Mouse (Mus musculus) kidney, embryonic 16.5 days (tissue): ENCODE results near the gene Gm21988. TPM values are rescaled to one million over a fixed set of nuclear protein-coding genes. Genes with fewer than 3 reads are reported as not detected.
A peak's percentile ranks its signal among the peaks of the same experiment; 100 is the strongest.

ENCODE experiments used
- ATAC-seq: fragments of 200-750 bp; cut with Nextera tagmentation; 2 replicates; pipeline ENCODE4 v1.8.0; 2017; ENCODE audit warnings: moderate TSS enrichment; ENCODE audit not compliant: low FRiP score, low TSS enrichment
- H3K27ac ChIP-seq: fragments of 300-500 bp; sonication (generic); 2 replicates; pipeline ENCODE4 v1.5.1; 2014; ENCODE audit warnings: low read length
- H3K27me3 ChIP-seq: fragments of 300-500 bp; sonication (generic); 2 replicates; pipeline ENCODE4 v1.6.1; 2014; ENCODE audit warnings: low read length, control low read depth, mixed read lengths; ENCODE audit not compliant: insufficient read depth
- H3K36me3 ChIP-seq: fragments of 300-500 bp; sonication (generic); 2 replicates; pipeline ENCODE4 v1.6.1; 2014; ENCODE audit warnings: low read length, control low read depth, mixed read lengths; ENCODE audit not compliant: insufficient read depth
- H3K4me1 ChIP-seq: fragments of 300-500 bp; sonication (generic); 2 replicates; pipeline ENCODE4 v1.6.1; 2014; ENCODE audit warnings: low read length, control low read depth, mixed read lengths; ENCODE audit not compliant: insufficient read depth
- H3K4me2 ChIP-seq: fragments of 300-500 bp; sonication (generic); replicated peaks from 2 replicates; pipeline ENCODE4 v1.6.1; 2014; ENCODE audit warnings: low read depth, low read length
- H3K4me3 ChIP-seq: fragments of 300-500 bp; sonication (generic); 2 replicates; pipeline ENCODE4 v1.5.1; 2014; ENCODE audit warnings: mild to moderate bottlenecking, low read length
- H3K9ac ChIP-seq: fragments of 300-500 bp; sonication (generic); replicated peaks from 2 replicates; pipeline ENCODE4 v1.6.1; 2014; ENCODE audit warnings: low read length
- H3K9me3 ChIP-seq: fragments of 300-500 bp; sonication (generic); 2 replicates; pipeline ENCODE4 v1.6.1; 2016; ENCODE audit warnings: low read length, control low read depth
- WGBS: fragments of 180-500 bp; shearing (Covaris S2); extraction: QIAGEN DNeasy Blood & Tissue Kit; methylation state at CpG from one replicate; pipeline ENCODE4 v1.1.7; 2014; 5-methylcytosine and 5-hydroxymethylcytosine counted together
- polyA plus RNA-seq: library from polyadenylated mRNA; unstranded; fragments of >200 nt; fragmentation: Nextera tagmentation; extraction: Ambion mirVana; gene quantifications from 2 replicates; pipeline ENCODE4 v1.2.1, GENCODE M21; 2015

Gm21988 gene
- 10.5 and 11.5 TPM in 2 replicates for polyA plus RNA-seq

GRCm38 (mm10) chr11:70239541-70240279 is at the start of gene Gm21988, which contains the start of gene Rnasek:
Gene Gm21988, minus strand, starts transcription at chr11:70239830.
Gene Rnasek, minus strand, starts transcription at chr11:70239842.
- Histone ChIP-seq H3K27ac (peak within 1 kb of the TSS; percentile 93), H3K27me3 (no peaks in the 10 kb centered on the region), H3K36me3 (peaks cover 8% of the 10 kb centered on the region; the same call in 1 of the 2 replicates), H3K9ac (peak within 1 kb of the TSS; percentile 96), H3K4me2 (peak within 1 kb of the TSS; percentile 96), H3K4me1 (peaks cover 29% of the 10 kb centered on the region), H3K9me3 (no peaks in the 10 kb centered on the region), H3K4me3 (peak within 1 kb of the TSS; percentile 99)
- ATAC-seq = peak; percentile 25
- under 1% methylated on average over 34 of the region's 35 CpGs for WGBS

GRCm38 (mm10) chr11:70289236-70289635 is 49.6 kb upstream of the Gm21988 start:
- no peaks in the 10 kb centered on the region for H3K9me3 ChIP-seq
- no peak overlapping the region for H3K9ac ChIP-seq
- no peak overlapping the region for H3K27ac ChIP-seq
- H3K4me3 ChIP-seq = no peak overlapping the region
- H3K4me2 ChIP-seq = no peak overlapping the region
- 55% methylated on average over 6 of the region's 6 CpGs for WGBS
- H3K4me1 ChIP-seq = no peaks in the 10 kb centered on the region
- ATAC-seq = no peak
- no peaks in the 10 kb centered on the region for H3K27me3 ChIP-seq
- H3K36me3 ChIP-seq = no peaks in the 10 kb centered on the region

- H3K27ac ChIP-seq = no peak overlapping the region
These were observed 48.5 kb upstream of the Gm21988 start for GRCm38 (mm10) chr11:70288102-70288501.

GRCm38 (mm10) chr11:70285686-70286085 is 46.1 kb upstream of the Gm21988 start:
- WGBS = 76% methylated on average over 5 of the region's 5 CpGs
- H3K9me3 ChIP-seq = no peaks in the 10 kb centered on the region
- ATAC-seq = no peak

More at GRCm38 (mm10) chr11:70288102-70288501, 48.5 kb upstream of the Gm21988 start:
- Histone ChIP-seq H3K4me2 (no peak overlapping the region), H3K9ac (no peak overlapping the region), H3K36me3 (no peaks in the 10 kb centered on the region), H3K4me3 (no peak overlapping the region), H3K27me3 (no peaks in the 10 kb centered on the region), H3K9me3 (no peaks in the 10 kb centered on the region), H3K4me1 (peaks cover 5% of the 10 kb centered on the region; the same call in 1 of the 2 replicates)
- 83% methylated on average over 10 of the region's 10 CpGs for WGBS
- no peak for ATAC-seq

GRCm38 (mm10) chr11:70284757-70285156 is 45.1 kb upstream of the Gm21988 start:
- Histone ChIP-seq H3K4me2 (no peak overlapping the region), H3K27me3 (no peaks in the 10 kb centered on the region), H3K27ac (no peak overlapping the region), H3K36me3 (no peaks in the 10 kb centered on the region), H3K4me1 (peaks cover 5% of the 10 kb centered on the region; the same call in 1 of the 2 replicates), H3K9me3 (no peaks in the 10 kb centered on the region), H3K4me3 (no peak overlapping the region), H3K9ac (no peak overlapping the region)
- no peak for ATAC-seq
- WGBS = 67% methylated on average over 3 of the region's 3 CpGs

More at GRCm38 (mm10) chr11:70285686-70286085, 46.1 kb upstream of the Gm21988 start:
- Histone ChIP-seq H3K36me3 (no peaks in the 10 kb centered on the region), H3K4me3 (no peak overlapping the region), H3K4me1 (peaks cover 5% of the 10 kb centered on the region; the same call in 1 of the 2 replicates), H3K27me3 (no peaks in the 10 kb centered on the region), H3K9ac (no peak overlapping the region), H3K27ac (no peak overlapping the region), H3K4me2 (no peak overlapping the region)

GRCm38 (mm10) chr11:70283666-70284065 is 44.0 kb upstream of the Gm21988 start:
- peaks cover 5% of the 10 kb centered on the region; the same call in 1 of the 2 replicates for H3K4me1 ChIP-seq
- H3K4me3 ChIP-seq = no peak overlapping the region
- no peak overlapping the region for H3K27ac ChIP-seq
- H3K9ac ChIP-seq = no peak overlapping the region
- H3K4me2 ChIP-seq = no peak overlapping the region
- H3K27me3 ChIP-seq = no peaks in the 10 kb centered on the region
- WGBS = 66% methylated on average over 4 of the region's 4 CpGs
- H3K9me3 ChIP-seq = no peaks in the 10 kb centered on the region
- no peaks in the 10 kb centered on the region for H3K36me3 ChIP-seq
- ATAC-seq = no peak

GRCm38 (mm10) chr11:70280441-70280840 is 40.8 kb upstream of the Gm21988 start:
- Histone ChIP-seq H3K4me3 (no peak overlapping the region), H3K36me3 (no peaks in the 10 kb centered on the region), H3K27me3 (no peaks in the 10 kb centered on the region), H3K4me1 (peaks cover 5% of the 10 kb centered on the region; the same call in 1 of the 2 replicates), H3K9ac (no peak overlapping the region), H3K4me2 (no peak overlapping the region), H3K9me3 (no peaks in the 10 kb centered on the region), H3K27ac (no peak overlapping the region)
- no peak for ATAC-seq
- WGBS = 62% methylated on average over 3 of the region's 3 CpGs

- Histone ChIP-seq H3K9ac (no peak overlapping the region), H3K27me3 (no peaks in the 10 kb centered on the region), H3K36me3 (no peaks in the 10 kb centered on the region), H3K9me3 (no peaks in the 10 kb centered on the region), H3K4me2 (no peak overlapping the region), H3K27ac (no peak overlapping the region), H3K4me3 (no peak overlapping the region), H3K4me1 (peaks cover 3% of the 10 kb centered on the region; the same call in 1 of the 2 replicates)
- ATAC-seq = no peak
- WGBS = 75% methylated on average over 3 of the region's 3 CpGs
These were observed 39.3 kb upstream of the Gm21988 start for GRCm38 (mm10) chr11:70278961-70279360.

GRCm38 (mm10) chr11:70271641-70272040 is 32.0 kb upstream of the Gm21988 start:
- no peak overlapping the region for H3K9ac ChIP-seq
- no peak overlapping the region for H3K4me3 ChIP-seq
- H3K27ac ChIP-seq = no peak overlapping the region
- H3K4me1 ChIP-seq = no peaks in the 10 kb centered on the region
- no peaks in the 10 kb centered on the region for H3K36me3 ChIP-seq
- 83% methylated on average over 7 of the region's 7 CpGs for WGBS
- H3K9me3 ChIP-seq = no peaks in the 10 kb centered on the region
- H3K27me3 ChIP-seq = no peaks in the 10 kb centered on the region
- H3K4me2 ChIP-seq = no peak overlapping the region
- no peak for ATAC-seq

- no peak for ATAC-seq
These were observed 26.8 kb upstream of the Gm21988 start for GRCm38 (mm10) chr11:70266405-70266804.

More at GRCm38 (mm10) chr11:70266405-70266804, 26.8 kb upstream of the Gm21988 start:
- Histone ChIP-seq H3K27ac (no peak overlapping the region), H3K4me1 (no peaks in the 10 kb centered on the region), H3K36me3 (no peaks in the 10 kb centered on the region), H3K4me2 (no peak overlapping the region), H3K4me3 (no peak overlapping the region), H3K9me3 (no peaks in the 10 kb centered on the region), H3K27me3 (no peaks in the 10 kb centered on the region), H3K9ac (no peak overlapping the region)
- WGBS = 85% methylated on average over 1 of the region's 1 CpGs
